Mouse (Mus musculus): Measurements from ENCODE around the gene Coq7.

The Coq7 gene

DNA sequence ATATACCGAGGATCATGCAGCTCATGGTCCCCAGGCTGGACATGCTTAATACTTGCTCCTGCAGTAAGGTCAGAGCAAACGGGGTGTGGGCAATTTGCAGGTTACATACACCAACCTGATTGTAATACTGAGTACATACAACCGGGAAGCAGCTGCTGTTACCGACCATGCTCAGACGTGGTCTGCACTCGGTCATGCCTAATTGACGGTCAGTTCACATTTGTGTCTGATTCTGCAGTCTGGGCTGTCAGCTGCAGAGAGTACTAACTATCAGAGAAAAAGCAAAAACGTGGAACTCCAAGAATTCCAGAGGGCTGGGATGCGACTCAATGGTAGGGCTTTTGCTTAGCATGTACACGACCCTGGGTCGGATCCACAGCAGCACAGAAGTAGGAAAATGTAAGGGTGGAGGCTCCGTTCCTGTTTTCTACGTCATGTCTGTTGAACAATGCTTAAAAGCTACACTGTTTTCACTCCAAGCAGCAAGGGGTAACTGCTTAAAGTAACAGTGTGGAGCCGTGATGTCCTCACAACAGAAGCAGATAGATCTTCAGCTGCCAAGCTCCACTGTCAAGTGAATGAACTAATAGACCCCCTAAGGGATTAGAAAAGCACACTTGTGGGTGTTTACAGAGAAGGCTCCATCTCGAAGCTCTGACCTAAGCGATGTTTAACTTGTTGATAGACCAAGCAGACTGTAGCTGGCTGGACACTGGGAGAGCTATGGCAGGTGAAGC, 71.6 kb downstream of the Coq7 start:
- DNase-seq (ENCODE audit: low read depth): no peak

Data from induced T-regulatory cell, adult 2 months (primary cell).